Mouse (Mus musculus): ENCODE measurements around the gene Mettl7b. TPM values are rescaled to one million over a fixed set of nuclear protein-coding genes. Genes with fewer than 3 reads are reported as not detected.

The Mettl7b gene
- total RNA-seq, 1 experiment, result 0.58 TPM

DNA sequence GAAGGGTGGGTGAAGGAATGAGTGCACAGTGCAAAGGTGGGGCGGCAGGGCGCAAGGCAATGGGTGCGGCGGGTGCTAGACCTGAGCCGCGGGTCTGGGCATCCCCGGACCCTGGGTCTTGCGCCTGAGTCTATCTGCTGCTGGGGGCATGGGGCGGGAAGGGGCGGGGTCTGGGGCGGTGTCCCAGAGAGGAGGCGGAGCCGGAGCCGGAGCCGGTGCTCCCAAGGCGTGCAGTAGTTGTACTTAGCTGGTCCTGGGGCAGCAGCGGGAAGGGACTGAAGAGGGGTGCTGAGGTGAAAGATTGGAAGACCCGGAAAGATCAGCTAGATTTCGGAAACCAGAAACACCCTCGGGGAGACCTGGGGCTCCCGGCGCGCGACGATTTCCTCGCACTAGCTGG is 27.2 kb downstream of the Mettl7b start, which contains the start of gene Itga7:
Gene Itga7 (plus strand): TSS at position 245 of the 400 bp plus-strand sequence.
- in situ Hi-C loops (cut with MboI; ENCODE audit: low sequenced_read_pairs in 2 of 2, unreplicated experiment in 2 of 2), result no loop called here
- peak within 1 kb of the TSS; percentile 63 to 78 for H3K4me3 ChIP-seq (ENCODE audit: insufficient read depth in 1 of 2, low read depth in 1 of 2, low read length in 2 of 2, poor library complexity in 1 of 2, severe bottlenecking in 1 of 2)
- H3K36me3 ChIP-seq (ENCODE audit: control insufficient read depth, insufficient read depth, low read length, poor library complexity, severe bottlenecking), result no peaks in the 10 kb centered on the region
- peaks cover 0 to 2% of the 10 kb centered on the region in 2 experiments; a peak in 1 of 4 replicates for H3K4me1 ChIP-seq (ENCODE audit: control insufficient read depth in 2 of 2, insufficient read depth in 2 of 2, low read length in 2 of 2, poor library complexity in 1 of 2)
- TF ChIP-seq HCFC1 (IDR thresholded peaks at IDR 0.05; ENCODE audit: borderline replicate concordance, insufficient read depth, low read length) (no peak), MAFK (IDR thresholded peaks at IDR 0.05; ENCODE audit: insufficient read depth, low read depth, low read length) (no peak), ZNF384 (IDR thresholded peaks at IDR 0.05; ENCODE audit: low read depth, low read length) (no peak), CHD2 (IDR thresholded peaks at IDR 0.05; ENCODE audit: low read depth, low read length) (no peak), ZC3H11A (IDR thresholded peaks at IDR 0.05; ENCODE audit: borderline replicate concordance, low read depth, low read length) (no peak)
- no peak within 1 kb of the TSS for H3K27ac ChIP-seq (ENCODE audit: insufficient read depth, low read depth, low read length, poor library complexity, severe bottlenecking)
- peak; percentile 62 for DNase-seq (ENCODE audit: low read depth, low spot score)
- H3K9me3 ChIP-seq (ENCODE audit: control insufficient read depth, insufficient read depth, low read depth, low read length), result no peaks in the 10 kb centered on the region
- peak within 1 kb of the TSS; percentile 46 for H3K9ac ChIP-seq (ENCODE audit: insufficient read depth, low read depth, low read length, poor library complexity, severe bottlenecking)

DNA sequence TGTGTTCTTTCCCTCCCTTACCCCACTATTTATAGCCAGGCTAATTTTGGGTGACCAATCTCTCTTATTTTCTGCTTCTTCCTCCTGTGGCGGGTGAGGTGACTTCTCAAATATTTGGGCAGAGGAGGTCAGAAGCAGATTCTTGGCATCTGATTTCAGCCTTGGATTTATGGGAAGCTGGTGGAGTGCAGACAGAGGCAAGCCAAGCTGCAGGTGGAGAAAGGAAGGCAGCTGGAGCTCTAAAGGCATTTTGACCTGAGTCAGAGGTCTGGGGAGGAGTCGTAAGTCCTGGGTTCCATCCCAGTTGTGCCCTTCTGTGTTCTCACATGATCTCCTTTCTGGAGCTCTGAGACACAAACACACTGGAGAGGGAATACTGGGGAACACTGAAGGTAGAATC is 29.3 kb downstream of the Mettl7b start:
- no peak overlapping the region for H3K4me3 ChIP-seq (ENCODE audit: insufficient read depth in 1 of 2, low read depth in 1 of 2, low read length in 2 of 2, poor library complexity in 1 of 2, severe bottlenecking in 1 of 2)
- peaks cover 0 to 2% of the 10 kb centered on the region in 2 experiments; a peak in 1 of 4 replicates for H3K4me1 ChIP-seq (ENCODE audit: control insufficient read depth in 2 of 2, insufficient read depth in 2 of 2, low read length in 2 of 2, poor library complexity in 1 of 2)
- no peaks in the 10 kb centered on the region for H3K36me3 ChIP-seq (ENCODE audit: control insufficient read depth, insufficient read depth, low read length, poor library complexity, severe bottlenecking)
- no peak for DNase-seq (ENCODE audit: low read depth, low spot score)
- TF ChIP-seq MAFK (IDR thresholded peaks at IDR 0.05; ENCODE audit: insufficient read depth, low read depth, low read length) (no peak), ZNF384 (IDR thresholded peaks at IDR 0.05; ENCODE audit: low read depth, low read length) (no peak), CHD2 (IDR thresholded peaks at IDR 0.05; ENCODE audit: low read depth, low read length) (no peak), ZC3H11A (IDR thresholded peaks at IDR 0.05; ENCODE audit: borderline replicate concordance, low read depth, low read length) (no peak)
- H3K9ac ChIP-seq (ENCODE audit: insufficient read depth, low read depth, low read length, poor library complexity, severe bottlenecking), result no peak overlapping the region
- H3K27ac ChIP-seq (ENCODE audit: insufficient read depth, low read depth, low read length, poor library complexity, severe bottlenecking), result no peak overlapping the region
- H3K9me3 ChIP-seq (ENCODE audit: control insufficient read depth, insufficient read depth, low read depth, low read length), result no peaks in the 10 kb centered on the region
- in situ Hi-C loops (cut with MboI; ENCODE audit: low sequenced_read_pairs in 2 of 2, unreplicated experiment in 2 of 2), result no loop called here

DNA sequence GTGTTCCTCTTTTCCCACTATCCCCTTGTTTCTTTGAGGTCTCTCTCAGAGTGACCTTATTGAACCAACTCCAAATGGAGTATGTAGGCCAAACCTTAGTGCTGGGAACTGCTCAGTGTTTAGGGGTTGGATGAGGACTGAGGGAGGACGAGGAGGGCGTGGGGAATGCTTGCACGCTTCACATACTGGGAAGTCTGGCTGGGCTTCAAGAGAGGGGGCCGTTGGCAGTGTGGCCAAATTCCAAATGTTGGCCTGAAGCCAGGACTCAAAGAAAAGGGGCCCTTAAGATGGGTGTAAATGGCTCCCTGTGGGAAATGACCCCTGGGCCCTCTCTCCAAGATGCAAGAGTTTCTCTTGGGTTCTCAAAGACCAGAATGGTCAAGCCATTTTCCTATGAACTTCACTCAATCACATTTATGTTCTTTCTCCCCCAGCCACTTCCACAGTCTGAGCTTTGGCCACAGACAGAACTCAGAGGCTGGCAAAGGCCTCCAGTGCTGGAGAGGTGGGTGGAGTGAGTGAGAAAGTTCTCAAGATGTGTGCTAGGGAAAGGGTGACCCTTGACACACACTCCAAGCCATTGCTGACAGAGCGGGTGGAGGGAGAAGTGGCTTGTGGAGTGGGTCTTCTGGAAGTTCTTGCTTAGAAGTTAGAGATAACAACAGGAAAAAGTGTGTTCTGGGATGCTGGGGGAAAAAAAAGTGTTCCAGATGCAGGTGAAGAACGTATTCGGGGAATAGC is 31.0 kb downstream of the Mettl7b start:
- no peak for DNase-seq (ENCODE audit: low read depth, low spot score)
- Histone ChIP-seq H3K9me3 (ENCODE audit: control insufficient read depth, insufficient read depth, low read depth, low read length) (no peaks in the 10 kb centered on the region), H3K4me3 (ENCODE audit: insufficient read depth in 1 of 2, low read depth in 1 of 2, low read length in 2 of 2, poor library complexity in 1 of 2, severe bottlenecking in 1 of 2) (no peak overlapping the region), H3K4me1 (ENCODE audit: control insufficient read depth in 2 of 2, insufficient read depth in 2 of 2, low read length in 2 of 2, poor library complexity in 1 of 2) (peaks cover 0 to 2% of the 10 kb centered on the region in 2 experiments; a peak in 1 of 4 replicates), H3K9ac (ENCODE audit: insufficient read depth, low read depth, low read length, poor library complexity, severe bottlenecking) (no peak overlapping the region), H3K36me3 (ENCODE audit: control insufficient read depth, insufficient read depth, low read length, poor library complexity, severe bottlenecking) (no peaks in the 10 kb centered on the region), H3K27ac (ENCODE audit: insufficient read depth, low read depth, low read length, poor library complexity, severe bottlenecking) (no peak overlapping the region)
- TF ChIP-seq ZNF384 (IDR thresholded peaks at IDR 0.05; ENCODE audit: low read depth, low read length) (no peak), MAFK (IDR thresholded peaks at IDR 0.05; ENCODE audit: insufficient read depth, low read depth, low read length) (no peak), HCFC1 (IDR thresholded peaks at IDR 0.05; ENCODE audit: borderline replicate concordance, insufficient read depth, low read length) (no peak), CHD2 (IDR thresholded peaks at IDR 0.05; ENCODE audit: low read depth, low read length) (no peak), ZC3H11A (IDR thresholded peaks at IDR 0.05; ENCODE audit: borderline replicate concordance, low read depth, low read length) (no peak)
- in situ Hi-C loops (cut with MboI; ENCODE audit: low sequenced_read_pairs in 2 of 2, unreplicated experiment in 2 of 2), result no loop called here

DNA sequence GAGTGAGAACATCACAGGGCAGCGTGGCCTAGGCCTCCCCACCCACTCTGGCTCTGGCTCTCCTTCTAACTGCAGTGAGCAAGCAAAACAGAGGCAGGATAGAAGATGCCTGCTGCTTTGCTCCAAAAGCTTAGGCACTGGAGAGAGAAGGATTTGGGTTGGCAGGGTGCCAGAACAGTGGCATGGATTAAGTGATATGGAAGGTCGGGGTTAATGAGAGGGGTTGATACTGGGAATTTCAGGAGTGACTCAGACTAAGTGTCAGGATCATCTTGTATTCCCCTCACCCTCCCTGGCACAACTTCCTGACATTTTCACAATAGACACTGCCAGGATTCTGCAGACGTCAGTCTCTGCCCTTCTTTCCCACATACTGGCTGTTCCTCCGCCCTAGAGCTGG is 32.4 kb downstream of the Mettl7b start:
- no peaks in the 10 kb centered on the region for H3K9me3 ChIP-seq (ENCODE audit: control insufficient read depth, insufficient read depth, low read depth, low read length)
- TF ChIP-seq ZNF384 (IDR thresholded peaks at IDR 0.05; ENCODE audit: low read depth, low read length) (no peak), CHD2 (IDR thresholded peaks at IDR 0.05; ENCODE audit: low read depth, low read length) (no peak), ZC3H11A (IDR thresholded peaks at IDR 0.05; ENCODE audit: borderline replicate concordance, low read depth, low read length) (no peak), HCFC1 (IDR thresholded peaks at IDR 0.05; ENCODE audit: borderline replicate concordance, insufficient read depth, low read length) (no peak), MAFK (IDR thresholded peaks at IDR 0.05; ENCODE audit: insufficient read depth, low read depth, low read length) (no peak)
- H3K4me3 ChIP-seq (ENCODE audit: insufficient read depth in 1 of 2, low read depth in 1 of 2, low read length in 2 of 2, poor library complexity in 1 of 2, severe bottlenecking in 1 of 2), result no peak overlapping the region
- DNase-seq (ENCODE audit: low read depth, low spot score), result no peak
- in situ Hi-C loops (cut with MboI; ENCODE audit: low sequenced_read_pairs in 2 of 2, unreplicated experiment in 2 of 2), result no loop called here
- no peak overlapping the region for H3K27ac ChIP-seq (ENCODE audit: insufficient read depth, low read depth, low read length, poor library complexity, severe bottlenecking)
- peaks cover 0 to 3% of the 10 kb centered on the region in 2 experiments; a peak in 1 of 4 replicates for H3K4me1 ChIP-seq (ENCODE audit: control insufficient read depth in 2 of 2, insufficient read depth in 2 of 2, low read length in 2 of 2, poor library complexity in 1 of 2)
- H3K36me3 ChIP-seq (ENCODE audit: control insufficient read depth, insufficient read depth, low read length, poor library complexity, severe bottlenecking), result no peaks in the 10 kb centered on the region
- H3K9ac ChIP-seq (ENCODE audit: insufficient read depth, low read depth, low read length, poor library complexity, severe bottlenecking), result no peak overlapping the region
